Mouse (Mus musculus): ENCODE results near the gene Ctnna3.

DNA sequence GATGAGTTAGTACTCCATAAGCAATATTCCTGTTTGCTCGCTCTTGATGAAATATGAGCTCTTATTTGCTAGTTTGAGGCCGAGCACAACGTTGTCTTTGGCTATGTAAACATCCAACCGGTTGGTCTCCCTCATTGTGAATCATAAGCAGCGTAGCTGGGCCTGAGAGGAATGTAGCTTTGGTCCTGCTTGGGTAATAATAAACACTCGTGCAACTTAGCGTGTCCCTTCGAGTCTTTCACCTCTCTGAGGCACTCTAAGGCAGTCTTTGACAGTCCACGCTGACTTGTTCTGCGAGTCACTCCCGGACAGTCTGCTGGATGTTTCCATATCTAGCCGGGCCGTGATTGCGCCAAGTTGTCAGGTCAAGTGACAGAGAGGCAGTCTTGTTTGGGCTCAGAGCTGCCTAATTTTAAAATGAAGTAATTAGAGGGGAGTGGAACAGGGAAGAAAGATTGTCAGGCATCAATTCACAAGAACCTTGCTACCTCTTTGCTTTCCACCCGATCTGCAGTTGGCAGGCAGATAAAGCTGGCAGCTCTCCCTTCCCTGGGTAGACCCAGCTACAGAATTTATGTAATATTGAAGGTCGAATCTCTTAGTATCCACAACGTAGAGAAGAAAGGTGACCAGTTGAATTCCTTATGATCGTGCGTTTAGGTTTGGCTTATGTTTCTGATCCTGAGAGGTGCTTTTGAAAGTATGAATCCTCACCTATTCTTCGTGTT lies 355.1 kb downstream of the Ctnna3 start:
- TF ChIP-seq CTCF (IDR thresholded peaks at IDR 0.05; ENCODE audit: low read depth, low read length) (no peak), POLR2A (IDR thresholded peaks at IDR 0.05; ENCODE audit: extremely low read depth, insufficient read depth, low read length) (no peak)
